Mouse (Mus musculus): ENCODE results near the gene Slc12a9. TPM values are rescaled to one million over a fixed set of nuclear protein-coding genes. Genes with fewer than 3 reads are reported as not detected.

Gene Slc12a9
- total RNA-seq (2022): 10 to 100 TPM; 25.6 to 37.8 (median 32.0) TPM

- peak; percentile 90 to 91 for DNase-seq (ENCODE audit: low spot score in 2 of 2)
These were observed at the start of gene Slc12a9 for GRCm38 (mm10) chr5:137333512-137334174. Gene Slc12a9 (minus strand): TSS chr5:137333597.

DNA sequence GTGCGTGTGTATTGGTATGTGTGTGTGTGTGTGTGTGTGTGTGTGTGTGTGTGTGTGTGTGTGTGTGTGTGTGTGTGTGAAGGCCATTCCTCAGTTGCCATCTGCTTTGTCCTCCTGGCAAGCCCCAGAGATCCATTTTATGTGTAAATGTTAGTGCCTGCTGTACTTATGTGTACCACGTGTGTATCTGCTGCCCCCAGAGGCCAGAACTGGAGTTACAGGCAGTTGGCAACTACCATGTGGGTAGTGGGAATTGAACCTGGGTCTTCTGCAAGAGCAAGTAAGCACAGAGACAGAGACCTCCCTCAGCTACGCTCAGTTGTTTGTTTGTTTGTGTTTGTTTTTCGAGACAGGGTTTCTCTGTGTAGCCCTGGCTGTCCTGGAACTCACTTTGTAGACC is 47.8 kb upstream of the Slc12a9 start:
- peak; percentile 17 to 35 for DNase-seq (ENCODE audit: low spot score in 2 of 2)

DNA sequence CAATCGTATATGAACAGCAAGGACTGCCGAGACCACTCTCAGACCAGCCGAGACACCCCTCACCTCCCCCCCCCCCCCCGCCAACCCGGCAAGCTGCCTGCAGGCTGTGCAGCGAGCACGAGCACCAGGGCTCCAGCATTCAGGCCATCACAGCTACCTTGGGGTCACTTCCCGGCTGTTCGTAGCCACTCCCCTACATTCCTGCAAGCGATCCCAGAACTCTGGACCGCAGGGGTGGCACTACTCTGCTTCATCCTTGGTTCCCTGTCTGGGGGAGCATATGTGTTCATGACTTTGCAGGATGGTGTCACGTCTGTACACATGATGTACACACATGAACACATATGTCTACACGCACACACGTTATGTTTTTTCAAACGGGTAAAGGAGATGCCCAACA is 44.2 kb upstream of the Slc12a9 start:
- no peak for DNase-seq (ENCODE audit: low spot score in 2 of 2)

DNA sequence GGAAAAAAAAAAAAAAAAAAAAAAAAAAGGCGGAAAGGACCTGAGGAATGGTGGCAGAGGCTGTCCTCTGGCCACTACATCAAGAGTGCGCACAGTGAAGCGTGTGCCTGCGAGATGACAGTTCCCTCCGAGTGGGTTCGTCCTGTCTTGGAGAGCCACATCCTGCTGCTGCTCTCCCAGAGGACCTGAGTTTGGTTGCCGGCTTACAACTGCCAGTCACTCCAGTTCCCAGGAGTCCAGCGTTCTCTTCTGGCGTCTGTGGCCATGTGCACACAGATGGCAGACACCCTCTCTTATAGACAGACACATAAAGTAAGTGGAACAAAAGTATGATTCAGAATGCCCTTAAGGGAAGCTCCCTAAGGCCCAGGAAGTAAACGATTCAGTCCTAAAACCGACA is 43.8 kb upstream of the Slc12a9 start:
- DNase-seq (ENCODE audit: low spot score in 2 of 2): no peak

- no peak for DNase-seq (ENCODE audit: low spot score in 2 of 2)
These were observed 43.3 kb upstream of the Slc12a9 start for GRCm38 (mm10) chr5:137376722-137377121.

DNA sequence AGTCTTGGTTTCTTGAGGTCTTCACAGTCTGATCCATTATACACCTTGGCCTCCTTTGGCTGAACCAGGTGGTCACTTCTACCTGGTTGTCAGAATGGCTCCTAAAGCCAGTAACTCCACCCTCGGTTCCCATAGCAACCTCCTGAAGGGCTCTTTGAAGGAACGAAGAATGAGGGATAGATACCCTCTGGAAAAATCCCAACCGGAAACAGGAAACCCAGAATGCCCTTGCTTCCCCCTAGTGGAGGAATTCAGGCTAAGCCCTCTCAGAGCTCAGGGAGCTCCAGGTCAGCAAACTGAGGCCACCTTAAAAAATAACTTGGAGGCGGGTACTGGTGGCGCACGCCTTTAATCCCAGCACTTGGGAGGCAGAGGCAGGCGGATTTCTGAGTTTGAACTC is 42.8 kb upstream of the Slc12a9 start:
- no peak for DNase-seq (ENCODE audit: low spot score in 2 of 2)

- DNase-seq (ENCODE audit: low spot score in 2 of 2): no peak
These were observed 42.2 kb upstream of the Slc12a9 start for GRCm38 (mm10) chr5:137375627-137376026.

DNA sequence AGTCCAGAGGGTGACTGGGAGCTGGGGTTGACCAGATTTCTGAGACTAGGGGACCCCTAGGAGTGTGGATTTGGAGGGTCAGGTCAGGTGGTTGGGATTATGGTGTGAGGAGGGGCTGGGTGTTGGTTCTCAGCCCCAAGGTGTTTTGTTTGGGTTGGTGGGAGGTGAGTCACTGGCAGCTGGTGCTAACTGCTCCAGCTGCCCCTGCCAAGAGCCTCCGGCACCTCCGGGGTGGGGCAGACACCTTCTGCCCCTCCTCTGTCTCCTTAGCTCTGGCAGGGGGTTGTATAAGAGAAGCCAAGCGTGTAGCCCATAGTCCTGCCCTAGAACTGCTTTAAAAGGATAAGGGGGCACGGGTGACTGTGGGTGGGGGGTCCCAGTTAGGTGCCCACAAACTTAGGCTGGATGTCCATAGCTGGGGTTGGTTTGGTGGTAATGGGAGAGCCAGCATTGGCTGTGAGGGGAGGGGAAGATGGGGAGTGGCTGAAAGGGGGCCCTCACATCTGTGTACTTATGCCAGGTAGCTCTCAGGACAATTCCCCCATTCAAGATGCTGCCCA is 41.2 kb upstream of the Slc12a9 start:
- no peak for DNase-seq (ENCODE audit: low spot score in 2 of 2)

DNA sequence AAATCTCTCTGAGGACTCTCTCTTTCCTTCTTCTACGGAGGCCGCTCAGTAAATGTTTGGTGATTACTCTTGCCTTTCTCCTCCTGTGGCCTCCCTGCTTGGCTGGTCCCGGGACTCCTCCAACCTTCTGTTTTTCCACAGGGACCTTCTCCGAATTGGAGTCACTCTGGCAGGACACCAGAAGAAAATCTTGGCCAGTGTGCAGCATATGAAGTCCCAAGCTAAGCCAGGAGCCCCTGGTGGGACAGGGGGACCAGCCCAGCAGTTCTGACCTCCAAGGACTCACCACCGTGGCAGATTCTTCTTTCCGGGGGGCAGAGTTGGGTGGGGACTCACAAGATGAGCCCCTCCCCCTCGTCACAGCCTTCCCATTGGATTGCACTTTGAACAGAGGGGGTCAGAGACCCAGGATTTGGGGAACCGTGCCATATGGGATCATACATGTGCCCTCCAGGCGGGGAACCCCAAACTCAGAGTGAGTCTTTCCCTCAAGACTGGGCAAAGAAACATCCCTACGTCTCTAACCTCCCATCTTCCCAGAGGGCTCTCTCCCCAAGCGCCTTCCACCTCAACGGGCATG is 40.1 kb upstream of the Slc12a9 start:
- no peak for DNase-seq (ENCODE audit: low spot score in 2 of 2)

GRCm38 (mm10) chr5:137369665-137370064 is 36.3 kb upstream of the Slc12a9 start:
- no peak for DNase-seq (ENCODE audit: low spot score in 2 of 2)

- DNase-seq (ENCODE audit: low spot score in 2 of 2): no peak
These were observed 25.0 kb upstream of the Slc12a9 start for GRCm38 (mm10) chr5:137358382-137358781.

GRCm38 (mm10) chr5:137354091-137354490 is 20.7 kb upstream of the Slc12a9 start:
- DNase-seq (ENCODE audit: low spot score in 2 of 2): no peak

GRCm38 (mm10) chr5:137352011-137352975 is 18.9 kb upstream of the Slc12a9 start:
- no peak for DNase-seq (ENCODE audit: low spot score in 2 of 2)

- no peak for DNase-seq (ENCODE audit: low spot score in 2 of 2)
These were observed 18.0 kb upstream of the Slc12a9 start for GRCm38 (mm10) chr5:137351394-137351793.

DNA sequence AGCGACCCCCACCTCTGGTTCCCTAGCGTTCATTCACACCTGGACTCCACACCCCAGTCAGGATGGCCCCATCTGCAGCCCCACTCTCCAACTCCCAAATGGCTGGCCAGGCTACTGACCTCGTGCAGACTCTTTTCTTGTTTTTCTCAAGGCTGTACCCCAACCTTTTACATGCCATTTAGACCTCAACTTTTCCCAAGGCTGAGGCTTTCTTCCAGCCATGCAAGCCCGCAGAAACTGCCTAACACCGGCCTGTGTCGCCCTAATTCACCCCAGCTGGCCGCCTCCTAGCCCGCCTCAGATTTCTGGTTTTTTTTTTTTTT is 17.6 kb upstream of the Slc12a9 start:
- DNase-seq (ENCODE audit: low spot score in 2 of 2): no peak

GRCm38 (mm10) chr5:137350205-137351057 is 17.0 kb upstream of the Slc12a9 start:
- no peak for DNase-seq (ENCODE audit: low spot score in 2 of 2)

GRCm38 (mm10) chr5:137349384-137350204 is 16.2 kb upstream of the Slc12a9 start, which contains the start of gene Ephb4:
Gene Ephb4 (plus strand): TSS chr5:137350109.
- peak; percentile 43 to 68 for DNase-seq (ENCODE audit: low spot score in 2 of 2)

GRCm38 (mm10) chr5:137348482-137349383 is 15.3 kb upstream of the Slc12a9 start:
- no peak for DNase-seq (ENCODE audit: low spot score in 2 of 2)

DNA sequence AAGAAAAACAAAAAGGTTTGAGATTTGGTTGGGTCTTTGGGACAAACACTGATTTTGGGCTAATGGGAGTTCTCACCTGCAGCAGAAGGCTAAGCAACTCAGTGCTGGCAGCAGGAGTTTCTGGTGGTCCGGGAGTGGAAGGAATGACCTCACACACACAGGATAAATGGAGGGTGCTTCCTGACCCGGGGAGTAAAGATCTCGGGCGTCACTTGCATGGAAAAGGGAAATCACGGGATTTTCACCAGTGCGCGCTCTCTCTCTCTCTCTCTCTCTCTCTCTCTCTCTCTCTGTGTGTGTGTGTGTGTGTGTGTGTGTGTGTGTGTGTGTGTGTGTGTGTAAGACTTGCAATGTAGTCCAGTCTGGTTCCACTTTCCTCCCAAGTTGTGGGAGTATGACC is 14.5 kb upstream of the Slc12a9 start:
- no peak for DNase-seq (ENCODE audit: low spot score in 2 of 2)
